Mouse (Mus musculus) liver, embryonic 11.5 days (tissue): ENCODE data around the gene Cd47. TPM values are rescaled to one million over a fixed set of nuclear protein-coding genes. Genes with fewer than 3 reads are reported as not detected.

ENCODE experiments used
- ATAC-seq: fragments of 200-750 bp; cut with Nextera tagmentation; replicated peaks from 2 replicates; pipeline ENCODE4 v1.8.0; 2017; ENCODE audit warnings: moderate number of reproducible peaks, mild to moderate bottlenecking, moderate TSS enrichment, moderate library complexity; ENCODE audit not compliant: low FRiP score
- DNase-seq: peaks from one replicate; pipeline ENCODE4 v3.0.0-alpha.2; 2017; ENCODE audit warnings: low spot score
- H3K27ac ChIP-seq: fragments of 300-500 bp; sonication (generic); 2 replicates; pipeline ENCODE4 v1.5.1; 2014; ENCODE audit warnings: mild to moderate bottlenecking, low read depth, low read length, control low read depth
- H3K27me3 ChIP-seq: fragments of 300-500 bp; sonication (generic); replicated peaks from 2 replicates; pipeline ENCODE4 v1.6.1; 2014; ENCODE audit warnings: low read length, mixed read lengths; ENCODE audit not compliant: control insufficient read depth, insufficient read depth
- H3K36me3 ChIP-seq: fragments of 300-500 bp; sonication (generic); 2 replicates; pipeline ENCODE4 v1.6.1; 2014; ENCODE audit warnings: mild to moderate bottlenecking, low read length, moderate library complexity, mixed read lengths; ENCODE audit not compliant: control insufficient read depth, insufficient read depth
- H3K4me1 ChIP-seq: fragments of 300-500 bp; sonication (generic); replicated peaks from 2 replicates; pipeline ENCODE4 v1.6.1; 2014; ENCODE audit warnings: low read length, mixed read lengths; ENCODE audit not compliant: control insufficient read depth, insufficient read depth
- H3K4me2 ChIP-seq: fragments of 300-500 bp; sonication (generic); 2 replicates; pipeline ENCODE4 v1.6.1; 2014; ENCODE audit warnings: mild to moderate bottlenecking, control low read depth, moderate library complexity
- H3K4me3 ChIP-seq: fragments of 300-500 bp; sonication (generic); 2 replicates; pipeline ENCODE4 v1.5.1; 2014; ENCODE audit warnings: low read depth, low read length, control low read depth
- H3K9ac ChIP-seq: fragments of 300-500 bp; sonication (generic); 2 replicates; pipeline ENCODE4 v1.6.1; 2014; ENCODE audit warnings: low read depth, low read length, control low read depth
- H3K9me3 ChIP-seq: fragments of 300-500 bp; sonication (generic); 2 replicates; pipeline ENCODE4 v1.6.1; 2016; ENCODE audit warnings: low read length, inconsistent platforms, mixed read lengths; ENCODE audit not compliant: control insufficient read depth
- WGBS: fragments of 180-500 bp; shearing (Covaris S2); extraction: QIAGEN DNeasy Blood & Tissue Kit; methylation state at CpG from one replicate; pipeline ENCODE4 v1.1.7; 2014; 5-methylcytosine and 5-hydroxymethylcytosine counted together
- polyA plus RNA-seq: library from polyadenylated mRNA; unstranded; fragments of >200 nt; fragmentation: Nextera tagmentation; extraction: Ambion mirVana; gene quantifications from 2 replicates; pipeline ENCODE4 v1.2.1, GENCODE M21; 2014

Gene Cd47
- polyA plus RNA-seq, 1 experiment from 2014 or later, result 261 TPM

DNA sequence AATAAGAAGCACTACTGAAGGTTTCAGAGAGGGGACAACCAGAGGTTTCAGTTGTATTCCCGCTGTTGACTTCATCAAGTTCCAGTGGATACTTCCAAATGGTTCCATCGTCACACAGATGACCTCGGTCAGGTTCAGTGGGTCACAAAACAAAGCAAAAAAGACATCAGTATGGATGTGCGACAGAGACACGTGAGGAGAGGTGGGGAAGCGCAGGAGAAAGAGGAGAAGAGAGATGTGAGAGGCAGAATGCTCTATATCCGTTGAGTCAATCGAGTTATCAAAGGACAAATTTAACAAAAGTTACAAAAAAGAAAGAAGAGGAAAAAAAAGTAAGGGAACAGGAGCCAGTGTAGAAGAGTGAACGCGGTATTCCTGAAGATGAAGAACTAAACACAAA is 154.6 kb downstream of the Cd47 start:
- no peak for ATAC-seq
- H3K4me2 ChIP-seq, result no peak overlapping the region
- H3K36me3 ChIP-seq, result no peaks in the 10 kb centered on the region
- no peaks in the 10 kb centered on the region for H3K27me3 ChIP-seq
- H3K4me1 ChIP-seq, result no peaks in the 10 kb centered on the region
- DNase-seq, result no peak
- WGBS, result 87% methylated on average over 10 of the region's 10 CpGs
- no peaks in the 10 kb centered on the region for H3K9me3 ChIP-seq
- H3K9ac ChIP-seq, result no peak overlapping the region
- H3K4me3 ChIP-seq, result no peak overlapping the region
- no peak overlapping the region for H3K27ac ChIP-seq

DNA sequence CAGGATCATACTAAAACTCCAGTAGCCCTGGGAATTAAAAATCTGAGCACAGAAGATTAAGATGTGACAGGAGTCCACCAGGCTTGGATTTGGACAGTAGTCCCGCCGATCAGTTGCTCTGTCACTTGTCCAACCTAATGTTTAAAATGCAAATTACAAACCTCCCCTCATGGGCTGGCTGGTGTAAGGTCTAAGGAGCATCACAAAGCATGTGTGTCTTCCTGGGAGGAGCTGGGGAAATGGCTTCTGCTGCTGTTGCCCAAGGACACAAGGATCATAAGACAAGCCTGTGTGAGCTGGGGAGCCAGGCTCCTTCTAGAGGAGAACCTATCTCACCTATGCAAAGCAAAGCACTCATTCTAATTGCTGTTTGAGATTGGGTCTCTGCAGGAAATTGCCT is 155.0 kb downstream of the Cd47 start:
- Histone ChIP-seq H3K9ac (no peak overlapping the region), H3K4me2 (no peak overlapping the region), H3K4me1 (no peaks in the 10 kb centered on the region), H3K4me3 (no peak overlapping the region), H3K27ac (no peak overlapping the region), H3K9me3 (no peaks in the 10 kb centered on the region), H3K27me3 (no peaks in the 10 kb centered on the region), H3K36me3 (no peaks in the 10 kb centered on the region)
- 93% methylated on average over 2 of the region's 2 CpGs for WGBS
- ATAC-seq (no peak), DNase-seq (no peak)

DNA sequence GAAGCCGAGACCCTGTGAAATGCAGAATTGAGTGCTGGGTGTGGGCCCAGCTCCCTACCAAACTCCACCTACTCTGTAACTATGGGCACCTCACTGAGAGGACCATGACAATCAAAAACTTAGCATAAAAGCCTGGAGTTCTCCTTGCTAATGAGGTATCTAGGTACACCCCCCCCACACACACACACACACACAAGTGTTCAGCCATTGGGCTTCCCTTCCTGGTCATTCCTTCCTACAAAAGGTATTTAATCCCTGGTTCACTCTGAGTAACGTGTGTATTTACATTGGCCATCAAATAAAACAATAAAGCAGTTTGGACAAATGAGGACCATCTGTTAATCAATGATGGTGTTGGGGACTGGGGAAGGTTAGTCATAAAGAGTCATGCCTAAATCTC is 155.6 kb downstream of the Cd47 start:
- H3K4me1 ChIP-seq, result no peaks in the 10 kb centered on the region
- no peak overlapping the region for H3K9ac ChIP-seq
- 80% methylated on average over 2 of the region's 2 CpGs for WGBS
- H3K4me2 ChIP-seq, result no peak overlapping the region
- ATAC-seq, result no peak
- no peaks in the 10 kb centered on the region for H3K36me3 ChIP-seq
- no peaks in the 10 kb centered on the region for H3K9me3 ChIP-seq
- H3K27me3 ChIP-seq, result no peaks in the 10 kb centered on the region
- H3K27ac ChIP-seq, result no peak overlapping the region
- no peak for DNase-seq
- no peak overlapping the region for H3K4me3 ChIP-seq

DNA sequence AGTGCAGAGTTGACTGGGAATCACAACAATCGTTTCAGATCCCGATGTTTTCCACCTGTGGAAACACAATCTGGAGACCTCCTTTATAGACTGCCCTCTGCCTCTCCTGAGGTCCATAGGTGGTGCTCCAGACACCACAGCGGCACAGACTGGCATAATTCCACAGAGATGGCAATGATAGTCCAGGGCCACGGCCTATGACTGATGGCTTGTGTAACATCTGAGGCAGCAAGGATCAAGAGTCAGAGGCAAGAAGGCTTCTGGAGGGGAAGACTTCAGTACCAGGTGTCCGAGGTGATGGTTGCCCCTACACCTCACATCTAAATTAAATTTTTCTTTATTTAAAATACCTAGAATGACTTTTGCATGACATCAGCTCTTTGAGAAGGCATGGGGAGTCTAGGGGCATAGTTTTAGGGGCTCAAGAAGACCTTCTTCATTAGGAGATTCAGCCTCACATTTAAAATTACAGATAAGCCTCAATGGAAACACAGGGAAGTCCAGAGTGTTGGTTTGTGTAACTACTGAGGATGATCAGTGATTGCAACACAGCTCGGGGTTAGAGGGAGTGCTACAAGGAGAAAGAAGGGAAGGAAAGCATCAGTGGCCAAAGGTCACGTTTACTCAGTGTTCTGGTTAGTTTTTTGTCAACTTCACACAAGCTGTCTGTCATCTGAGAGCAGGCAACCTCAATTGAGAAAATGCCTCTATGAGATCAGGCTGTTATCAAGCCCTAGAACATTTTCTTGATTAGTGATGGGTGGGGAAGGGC is 156.4 kb downstream of the Cd47 start:
- no peak overlapping the region for H3K4me3 ChIP-seq
- H3K4me2 ChIP-seq, result no peak overlapping the region
- ATAC-seq (no peak), DNase-seq (no peak)
- 70% methylated on average over 7 of the region's 7 CpGs for WGBS
- no peaks in the 10 kb centered on the region for H3K9me3 ChIP-seq
- no peak overlapping the region for H3K9ac ChIP-seq
- no peaks in the 10 kb centered on the region for H3K36me3 ChIP-seq
- H3K27me3 ChIP-seq, result no peaks in the 10 kb centered on the region
- no peaks in the 10 kb centered on the region for H3K4me1 ChIP-seq
- H3K27ac ChIP-seq, result no peak overlapping the region

DNA sequence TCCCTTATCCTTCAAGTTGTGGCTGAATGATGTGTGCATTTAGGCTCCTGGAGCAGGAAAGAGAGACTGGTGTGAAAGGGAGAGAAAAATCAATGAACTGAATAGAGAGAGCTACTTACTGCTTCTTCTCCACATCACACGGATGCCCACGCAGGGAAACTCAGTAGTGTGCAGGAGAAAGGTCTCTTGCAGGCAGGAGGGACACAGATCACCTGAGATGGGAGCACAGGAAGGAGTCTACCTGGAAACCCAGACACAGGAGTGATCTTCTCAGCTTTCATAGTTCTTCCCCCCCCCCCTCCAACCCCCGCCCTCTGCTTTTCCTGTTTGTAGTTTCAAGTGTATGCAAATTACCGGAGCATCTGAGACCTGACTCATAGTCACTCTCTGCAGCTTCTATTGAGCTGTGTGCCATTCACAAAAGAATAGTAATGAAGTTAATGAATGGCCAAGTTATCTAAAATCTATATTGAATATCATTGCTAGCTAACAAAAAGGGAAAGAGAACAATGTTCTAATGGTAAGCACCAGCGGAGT is 158.6 kb downstream of the Cd47 start:
- H3K4me2 ChIP-seq, result no peak overlapping the region
- no peaks in the 10 kb centered on the region for H3K36me3 ChIP-seq
- H3K9ac ChIP-seq, result no peak overlapping the region
- ATAC-seq, result no peak
- WGBS, result 77% methylated on average over 5 of the region's 5 CpGs
- no peaks in the 10 kb centered on the region for H3K9me3 ChIP-seq
- DNase-seq, result no peak
- H3K27ac ChIP-seq, result no peak overlapping the region
- no peak overlapping the region for H3K4me3 ChIP-seq
- H3K4me1 ChIP-seq, result no peaks in the 10 kb centered on the region
- H3K27me3 ChIP-seq, result no peaks in the 10 kb centered on the region

DNA sequence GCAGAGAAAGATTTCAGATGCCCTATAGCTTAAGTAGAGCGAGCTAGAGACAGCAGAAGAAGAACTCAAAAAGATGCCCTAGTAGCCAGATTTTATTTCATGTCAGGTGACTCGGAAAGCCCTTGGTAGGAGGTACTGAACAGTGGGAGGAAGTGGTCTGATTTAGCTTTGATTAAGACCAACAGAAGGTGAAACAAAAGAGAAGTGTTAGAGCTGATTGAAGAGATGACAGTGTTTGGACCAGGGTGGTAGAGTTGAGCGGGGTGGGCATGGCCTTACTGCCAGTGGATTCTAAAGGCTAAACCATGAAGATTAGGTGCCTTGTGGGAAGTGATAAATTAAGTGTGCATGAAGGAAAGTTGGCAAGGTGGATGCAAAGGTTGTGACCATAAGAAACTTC is 162.0 kb downstream of the Cd47 start:
- DNase-seq (no peak), ATAC-seq (no peak)
- Histone ChIP-seq H3K27me3 (no peaks in the 10 kb centered on the region; the same call in 1 of the 2 replicates), H3K36me3 (no peaks in the 10 kb centered on the region), H3K9me3 (no peaks in the 10 kb centered on the region), H3K4me2 (no peak overlapping the region), H3K4me1 (peaks cover 10% of the 10 kb centered on the region; the same call in 1 of the 2 replicates), H3K27ac (no peak overlapping the region), H3K9ac (no peak overlapping the region), H3K4me3 (no peak overlapping the region)
- 70% methylated on average over 3 of the region's 3 CpGs for WGBS

DNA sequence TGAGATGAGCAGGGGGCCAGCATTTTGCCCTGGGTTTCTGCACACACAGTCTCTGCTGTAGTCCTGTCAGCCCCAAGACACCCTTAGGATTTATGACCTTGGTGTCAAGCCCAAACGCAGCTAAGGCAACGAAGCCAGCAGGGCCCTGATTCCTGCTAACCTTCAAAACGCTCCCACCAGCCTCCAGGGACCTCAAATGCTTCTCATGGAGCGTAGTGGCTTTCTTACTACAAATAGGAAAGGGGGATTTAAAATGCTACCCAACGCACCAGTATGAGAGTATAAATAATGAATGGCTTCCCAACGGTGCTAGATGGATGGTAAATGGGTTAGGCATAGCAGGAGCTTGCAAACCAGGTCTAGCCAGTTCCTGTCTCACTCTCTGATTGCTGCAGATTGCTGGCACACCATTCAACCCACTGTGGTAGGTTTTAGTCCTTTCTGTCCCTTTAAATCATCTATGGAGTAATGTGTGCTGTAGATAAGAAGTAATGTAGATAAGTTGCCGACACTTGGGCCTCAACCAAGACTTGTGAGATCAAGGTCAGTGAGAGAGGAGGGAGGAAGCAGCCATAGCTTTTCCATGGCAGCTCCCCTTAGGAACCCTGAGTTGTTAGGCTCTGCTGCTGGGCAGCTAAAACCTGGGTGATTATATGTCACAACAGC is 164.1 kb downstream of the Cd47 start:
- DNase-seq (no peak), ATAC-seq (no peak)
- Histone ChIP-seq H3K4me2 (no peak overlapping the region), H3K4me1 (peaks cover 10% of the 10 kb centered on the region; the same call in 1 of the 2 replicates), H3K36me3 (no peaks in the 10 kb centered on the region), H3K27me3 (no peaks in the 10 kb centered on the region; the same call in 1 of the 2 replicates), H3K9me3 (no peaks in the 10 kb centered on the region), H3K4me3 (no peak overlapping the region), H3K9ac (no peak overlapping the region), H3K27ac (no peak overlapping the region)
- WGBS, result 46% methylated on average over 7 of the region's 7 CpGs
